Mouse (Mus musculus): Measurements from ENCODE around the gene Macc1.

DNA sequence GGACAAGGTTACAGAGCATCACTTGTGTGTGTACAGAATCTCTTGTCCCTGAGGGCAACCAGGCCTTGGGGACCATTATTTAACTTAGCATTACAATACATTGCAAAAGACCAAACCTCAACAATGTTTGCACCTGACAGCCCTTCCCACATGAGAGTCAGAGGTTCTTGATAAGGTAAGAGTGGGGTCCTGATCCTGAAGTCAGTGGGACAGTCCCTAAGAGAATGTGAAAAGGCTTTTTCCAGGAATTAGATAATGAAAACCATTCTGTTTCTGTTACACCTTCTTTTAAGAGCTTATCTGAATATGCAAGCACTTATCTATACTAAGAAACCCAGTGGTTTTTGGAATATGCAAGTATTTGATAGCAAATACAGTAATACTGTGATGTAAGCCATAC is 10.5 kb upstream of the Macc1 start:
- TF ChIP-seq POLR2A (IDR thresholded peaks at IDR 0.05; ENCODE audit: control insufficient read depth, extremely low read depth, insufficient read depth, low read length, poor library complexity) (no peak), CTCF (IDR thresholded peaks at IDR 0.05; ENCODE audit: borderline replicate concordance, control insufficient read depth, extremely low read depth, insufficient read depth, low read length, poor library complexity) (no peak)
